In genomic region chr5:41804643-41805042, GRCm38 (mm10) we compare ENCODE assay signal across 30 mouse cellular contexts. TPM values are rescaled to one million over a fixed set of nuclear protein-coding genes. Genes with fewer than 3 reads are reported as not detected.
"Had no signal": no experiment of that assay in that cellular context is flagged by ENCODE, and none has a peak within 500 bp of the region (broad histone marks: within the 10 kb centered on the region; RNA-seq: fewer than 3 reads in every experiment).

No protein-coding gene starts in this region.

- H3K9me3 ChIP-seq: liver, embryonic 13.5 days; midbrain, embryonic 10.5 days; midbrain, embryonic 13.5 days; neural tube, embryonic 13.5 days; stomach, embryonic 15.5 days had no signal

- H3K27me3 ChIP-seq: liver, embryonic 13.5 days; midbrain, embryonic 13.5 days; neural tube, embryonic 13.5 days; stomach, embryonic 15.5 days had no signal

- H3K4me1 ChIP-seq: midbrain, embryonic 10.5 days; midbrain, embryonic 13.5 days; neural tube, embryonic 13.5 days; stomach, embryonic 15.5 days had no signal

- ATAC-seq: midbrain, embryonic 13.5 days; midbrain, embryonic 16.5 days had no signal

- DNase-seq: kidney, adult 18-20 months; kidney, adult 9 months; kidney, postnatal 14 days; kidney, postnatal 4 days; layer of hippocampus, postnatal 36 days; liver, embryonic 13.5 days; lung, adult 2 months; lung, postnatal 14 days; retina, postnatal 1 day; right cerebral cortex, postnatal 25 days; spleen, adult 18-20 months; thymus, postnatal 25 days had no signal

- H3K9ac ChIP-seq: liver, embryonic 13.5 days; midbrain, embryonic 13.5 days; neural tube, embryonic 13.5 days; stomach, embryonic 15.5 days had no signal

- H3K27ac ChIP-seq: left cerebral cortex, adult 2 months; liver, embryonic 13.5 days; macrophage; midbrain, embryonic 10.5 days; midbrain, embryonic 13.5 days; neural tube, embryonic 13.5 days; stomach, embryonic 15.5 days had no signal

- H3K4me3 ChIP-seq: left cerebral cortex, adult 2 months; liver, embryonic 13.5 days; midbrain, embryonic 10.5 days; midbrain, embryonic 13.5 days; myocyte; neural tube, embryonic 13.5 days; stomach, embryonic 15.5 days had no signal

- H3K4me2 ChIP-seq: liver, embryonic 13.5 days; midbrain, embryonic 13.5 days; neural tube, embryonic 13.5 days; stomach, embryonic 15.5 days had no signal

RNA-seq across cellular contexts. Expression of gene Nkx3-2, which starts 40.3 kb away (rescaled TPM):
- total RNA-seq: layer of hippocampus, adult 18-20 months; layer of hippocampus, postnatal 36 days; left cerebral cortex, adult 2 months; left cerebral cortex, postnatal 10 days; left cerebral cortex, postnatal 36 days; liver, adult 2 months; monocyte, adult 5-6 weeks; neutrophil, adult 5-6 weeks had no signal
- polyA plus RNA-seq: kidney, embryonic 16.5 days; liver, adult 2 months; liver, embryonic 13.5 days; liver, embryonic 16.5 days; lung, adult 2 months; lung, embryonic 16.5 days; macrophage; midbrain, embryonic 13.5 days; midbrain, embryonic 16.5 days; thymus, postnatal 0 days had no signal
